Mouse (Mus musculus): ENCODE measurements around the gene Il20ra. TPM values are rescaled to one million over a fixed set of nuclear protein-coding genes. Genes with fewer than 3 reads are reported as not detected.
"Not testable (repeated sequence)": the region's sequence is repeated elsewhere in the genome, so short reads cannot be mapped to it uniquely, and the experiment has no call there.

Gene Il20ra
- polyA plus RNA-seq, 1 experiment from 2014 or later: 0.10 TPM

GRCm38 (mm10) chr10:19718627-19719026, 6.3 kb downstream of the Il20ra start:
- ATAC-seq (replicated peaks; ENCODE audit: insufficient number of reproducible peaks, low FRiP score, low TSS enrichment, low read depth) (no peak), DNase-seq (ENCODE audit: low spot score) (no peak)
- no peaks in the 10 kb centered on the region for H3K36me3 ChIP-seq (replicated peaks; ENCODE audit: control insufficient read depth, insufficient read depth, low read depth, low read length)
- H3K27me3 ChIP-seq (ENCODE audit: control insufficient read depth, insufficient read depth, low read length): no peaks in the 10 kb centered on the region
- H3K4me3 ChIP-seq (ENCODE audit: low read depth, low read length): no peak overlapping the region
- H3K4me1 ChIP-seq (ENCODE audit: control insufficient read depth, insufficient read depth, low read length): no peaks in the 10 kb centered on the region
- no peak overlapping the region for H3K9ac ChIP-seq (replicated peaks; ENCODE audit: low read length)
- WGBS: 85% methylated on average over 3 of the region's 3 CpGs
- no peak overlapping the region for H3K27ac ChIP-seq (replicated peaks; ENCODE audit: low read depth, low read length)
- no peaks in the 10 kb centered on the region for H3K9me3 ChIP-seq (replicated peaks; ENCODE audit: control insufficient read depth, low read length)
- H3K4me2 ChIP-seq (ENCODE audit: low read depth, low read length): no peak overlapping the region

DNA sequence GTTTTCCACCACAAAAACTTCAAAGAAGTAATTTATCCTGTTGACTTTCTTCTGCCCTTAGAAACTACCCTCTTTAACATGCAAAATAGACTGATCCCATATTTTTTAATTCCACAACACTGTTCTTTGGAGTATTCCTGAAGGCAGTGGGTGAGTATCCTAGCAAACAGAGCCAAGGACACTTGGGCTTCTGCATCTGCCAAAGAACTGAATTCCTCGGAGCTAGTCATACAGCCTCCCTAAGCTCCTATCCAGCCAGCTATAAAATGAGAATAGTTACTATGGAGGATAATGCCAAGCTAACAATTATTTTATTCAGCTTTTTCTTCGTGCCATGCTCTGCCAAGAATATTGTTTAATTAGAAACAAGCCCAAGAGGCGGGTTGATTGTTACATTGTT, 9.9 kb downstream of the Il20ra start:
- H3K4me1 ChIP-seq (ENCODE audit: control insufficient read depth, insufficient read depth, low read length): no peaks in the 10 kb centered on the region
- H3K36me3 ChIP-seq (replicated peaks; ENCODE audit: control insufficient read depth, insufficient read depth, low read depth, low read length): no peaks in the 10 kb centered on the region
- ATAC-seq (replicated peaks; ENCODE audit: insufficient number of reproducible peaks, low FRiP score, low TSS enrichment, low read depth): no peak
- no peaks in the 10 kb centered on the region for H3K9me3 ChIP-seq (replicated peaks; ENCODE audit: control insufficient read depth, low read length)
- no peak overlapping the region for H3K4me3 ChIP-seq (ENCODE audit: low read depth, low read length)
- H3K27ac ChIP-seq (replicated peaks; ENCODE audit: low read depth, low read length): no peak overlapping the region
- DNase-seq (ENCODE audit: low spot score): no peak
- no peak overlapping the region for H3K4me2 ChIP-seq (ENCODE audit: low read depth, low read length)
- no peak overlapping the region for H3K9ac ChIP-seq (replicated peaks; ENCODE audit: low read length)
- H3K27me3 ChIP-seq (ENCODE audit: control insufficient read depth, insufficient read depth, low read length): no peaks in the 10 kb centered on the region
- WGBS: 83% methylated on average over 3 of the region's 3 CpGs

GRCm38 (mm10) chr10:19724158-19724832, 11.9 kb downstream of the Il20ra start:
- Histone ChIP-seq H3K4me3 (ENCODE audit: low read depth, low read length) (no peak overlapping the region), H3K4me2 (ENCODE audit: low read depth, low read length) (no peak overlapping the region), H3K9ac (replicated peaks; ENCODE audit: low read length) (no peak overlapping the region), H3K36me3 (replicated peaks; ENCODE audit: control insufficient read depth, insufficient read depth, low read depth, low read length) (no peaks in the 10 kb centered on the region), H3K9me3 (replicated peaks; ENCODE audit: control insufficient read depth, low read length) (no peaks in the 10 kb centered on the region), H3K27me3 (ENCODE audit: control insufficient read depth, insufficient read depth, low read length) (no peaks in the 10 kb centered on the region), H3K27ac (replicated peaks; ENCODE audit: low read depth, low read length) (no peak overlapping the region), H3K4me1 (ENCODE audit: control insufficient read depth, insufficient read depth, low read length) (no peaks in the 10 kb centered on the region)
- WGBS: 88% methylated on average over 11 of the region's 11 CpGs
- no peak for ATAC-seq (replicated peaks; ENCODE audit: insufficient number of reproducible peaks, low FRiP score, low TSS enrichment, low read depth)
- no peak for DNase-seq (ENCODE audit: low spot score)

- ATAC-seq (replicated peaks; ENCODE audit: insufficient number of reproducible peaks, low FRiP score, low TSS enrichment, low read depth); H3K27ac ChIP-seq (replicated peaks; ENCODE audit: low read depth, low read length); H3K9ac ChIP-seq (replicated peaks; ENCODE audit: low read length); H3K36me3 ChIP-seq (replicated peaks; ENCODE audit: control insufficient read depth, insufficient read depth, low read depth, low read length); H3K4me2 ChIP-seq (ENCODE audit: low read depth, low read length); DNase-seq (ENCODE audit: low spot score); H3K27me3 ChIP-seq (ENCODE audit: control insufficient read depth, insufficient read depth, low read length); H3K4me1 ChIP-seq (ENCODE audit: control insufficient read depth, insufficient read depth, low read length); H3K9me3 ChIP-seq (replicated peaks; ENCODE audit: control insufficient read depth, low read length); H3K4me3 ChIP-seq (ENCODE audit: low read depth, low read length): not testable (repeated sequence)
- WGBS: 89% methylated on average over 2 of the region's 2 CpGs
Observed at GRCm38 (mm10) chr10:19738442-19738841, 26.1 kb downstream of the Il20ra start.

GRCm38 (mm10) chr10:19745662-19746061, 33.3 kb downstream of the Il20ra start:
- no peak overlapping the region for H3K9ac ChIP-seq (replicated peaks; ENCODE audit: low read length)
- no peaks in the 10 kb centered on the region for H3K27me3 ChIP-seq (ENCODE audit: control insufficient read depth, insufficient read depth, low read length)
- no peaks in the 10 kb centered on the region for H3K36me3 ChIP-seq (replicated peaks; ENCODE audit: control insufficient read depth, insufficient read depth, low read depth, low read length)
- no peak overlapping the region for H3K4me3 ChIP-seq (ENCODE audit: low read depth, low read length)
- H3K4me1 ChIP-seq (ENCODE audit: control insufficient read depth, insufficient read depth, low read length): no peaks in the 10 kb centered on the region
- H3K9me3 ChIP-seq (replicated peaks; ENCODE audit: control insufficient read depth, low read length): no peaks in the 10 kb centered on the region
- H3K4me2 ChIP-seq (ENCODE audit: low read depth, low read length): no peak overlapping the region
- 64% methylated on average over 1 of the region's 1 CpGs for WGBS
- no peak overlapping the region for H3K27ac ChIP-seq (replicated peaks; ENCODE audit: low read depth, low read length)
- DNase-seq (ENCODE audit: low spot score) (no peak), ATAC-seq (replicated peaks; ENCODE audit: insufficient number of reproducible peaks, low FRiP score, low TSS enrichment, low read depth) (no peak)

DNA sequence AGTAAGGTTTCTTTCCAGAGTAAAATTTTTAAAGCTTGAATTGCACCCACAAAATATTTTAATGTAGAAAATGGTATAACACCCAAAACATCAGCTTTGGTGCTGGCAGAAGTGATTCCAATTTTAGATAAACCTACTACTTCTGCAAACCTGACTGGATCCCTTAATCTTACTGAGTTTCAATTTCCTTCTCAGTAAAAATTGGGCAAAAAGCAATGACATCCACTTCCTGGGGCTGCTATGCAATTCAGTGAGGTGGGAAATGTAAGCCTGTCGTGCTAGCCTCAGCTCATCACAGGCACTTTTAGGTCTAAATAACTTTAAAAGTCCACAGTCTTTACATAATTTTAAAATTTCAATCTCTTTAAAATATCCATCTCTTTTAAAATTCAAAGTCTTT, 33.8 kb downstream of the Il20ra start:
- no peak for ATAC-seq (replicated peaks; ENCODE audit: insufficient number of reproducible peaks, low FRiP score, low TSS enrichment, low read depth)
- Histone ChIP-seq H3K27ac (replicated peaks; ENCODE audit: low read depth, low read length) (no peak overlapping the region), H3K36me3 (replicated peaks; ENCODE audit: control insufficient read depth, insufficient read depth, low read depth, low read length) (no peaks in the 10 kb centered on the region), H3K4me2 (ENCODE audit: low read depth, low read length) (no peak overlapping the region), H3K9ac (replicated peaks; ENCODE audit: low read length) (no peak overlapping the region), H3K4me1 (ENCODE audit: control insufficient read depth, insufficient read depth, low read length) (no peaks in the 10 kb centered on the region), H3K4me3 (ENCODE audit: low read depth, low read length) (no peak overlapping the region), H3K9me3 (replicated peaks; ENCODE audit: control insufficient read depth, low read length) (no peaks in the 10 kb centered on the region), H3K27me3 (ENCODE audit: control insufficient read depth, insufficient read depth, low read length) (no peaks in the 10 kb centered on the region)
- WGBS: 75% methylated on average over 1 of the region's 1 CpGs
- no peak for DNase-seq (ENCODE audit: low spot score)

DNA sequence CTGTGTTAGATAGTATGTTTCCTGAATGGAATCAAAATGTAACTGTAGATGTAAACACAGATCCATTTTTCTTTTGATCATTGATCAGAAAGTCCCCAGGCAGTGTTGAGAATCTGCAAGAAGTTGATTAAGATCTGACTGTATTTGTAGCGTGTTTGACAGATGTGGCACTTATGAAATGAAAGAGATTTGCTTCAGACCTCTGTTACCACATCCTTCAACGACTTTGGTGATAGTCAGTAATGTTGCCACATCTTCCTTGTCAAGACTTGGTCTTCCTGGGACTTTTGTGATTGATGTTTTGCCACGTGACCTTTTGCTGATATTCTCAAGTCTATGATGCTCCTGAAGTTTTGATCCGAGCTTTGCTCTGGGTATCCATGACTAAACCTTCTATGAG, 35.3 kb downstream of the Il20ra start:
- H3K27me3 ChIP-seq (ENCODE audit: control insufficient read depth, insufficient read depth, low read length): no peaks in the 10 kb centered on the region
- no peak overlapping the region for H3K27ac ChIP-seq (replicated peaks; ENCODE audit: low read depth, low read length)
- no peaks in the 10 kb centered on the region for H3K36me3 ChIP-seq (replicated peaks; ENCODE audit: control insufficient read depth, insufficient read depth, low read depth, low read length)
- no peaks in the 10 kb centered on the region for H3K9me3 ChIP-seq (replicated peaks; ENCODE audit: control insufficient read depth, low read length)
- WGBS: 84% methylated on average over 4 of the region's 4 CpGs
- no peak overlapping the region for H3K4me3 ChIP-seq (ENCODE audit: low read depth, low read length)
- H3K4me1 ChIP-seq (ENCODE audit: control insufficient read depth, insufficient read depth, low read length): no peaks in the 10 kb centered on the region
- no peak overlapping the region for H3K9ac ChIP-seq (replicated peaks; ENCODE audit: low read length)
- DNase-seq (ENCODE audit: low spot score) (no peak), ATAC-seq (replicated peaks; ENCODE audit: insufficient number of reproducible peaks, low FRiP score, low TSS enrichment, low read depth) (no peak)
- H3K4me2 ChIP-seq (ENCODE audit: low read depth, low read length): no peak overlapping the region

DNA sequence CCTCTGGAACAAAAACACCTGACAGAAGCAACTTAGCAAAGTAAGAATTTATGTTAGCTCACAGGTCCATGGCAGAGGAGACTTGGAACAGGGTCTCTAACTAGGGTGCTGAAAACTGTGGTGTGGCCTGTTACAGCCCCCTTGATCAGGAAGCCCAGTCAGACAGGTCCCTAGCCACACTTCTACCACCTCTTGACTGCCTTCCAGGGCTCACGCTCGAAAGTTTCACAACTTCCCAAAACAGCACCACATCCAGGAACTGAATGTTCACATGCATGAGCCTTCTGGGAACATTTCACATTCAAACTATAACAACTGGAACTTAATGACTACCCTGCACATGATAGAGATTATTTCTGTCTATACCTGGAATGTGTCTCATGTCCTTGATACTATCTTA, 53.1 kb downstream of the Il20ra start:
- H3K9ac ChIP-seq (replicated peaks; ENCODE audit: low read length): no peak overlapping the region
- no peaks in the 10 kb centered on the region for H3K9me3 ChIP-seq (replicated peaks; ENCODE audit: control insufficient read depth, low read length)
- H3K27ac ChIP-seq (replicated peaks; ENCODE audit: low read depth, low read length): no peak overlapping the region
- no peaks in the 10 kb centered on the region for H3K36me3 ChIP-seq (replicated peaks; ENCODE audit: control insufficient read depth, insufficient read depth, low read depth, low read length)
- no peaks in the 10 kb centered on the region for H3K27me3 ChIP-seq (ENCODE audit: control insufficient read depth, insufficient read depth, low read length)
- H3K4me3 ChIP-seq (ENCODE audit: low read depth, low read length): no peak overlapping the region
- no peak overlapping the region for H3K4me2 ChIP-seq (ENCODE audit: low read depth, low read length)
- 91% methylated on average over 2 of the region's 2 CpGs for WGBS
- ATAC-seq (replicated peaks; ENCODE audit: insufficient number of reproducible peaks, low FRiP score, low TSS enrichment, low read depth) (no peak), DNase-seq (ENCODE audit: low spot score) (no peak)
- H3K4me1 ChIP-seq (ENCODE audit: control insufficient read depth, insufficient read depth, low read length): no peaks in the 10 kb centered on the region

Data from embryonic facial prominence, embryonic 11.5 days (tissue).